Mouse (Mus musculus): ENCODE measurements around the gene Dok1. TPM values are rescaled to one million over a fixed set of nuclear protein-coding genes. Genes with fewer than 3 reads are reported as not detected.

Dok1 gene
- polyA plus RNA-seq, 1 experiment: 4.7 TPM

DNA sequence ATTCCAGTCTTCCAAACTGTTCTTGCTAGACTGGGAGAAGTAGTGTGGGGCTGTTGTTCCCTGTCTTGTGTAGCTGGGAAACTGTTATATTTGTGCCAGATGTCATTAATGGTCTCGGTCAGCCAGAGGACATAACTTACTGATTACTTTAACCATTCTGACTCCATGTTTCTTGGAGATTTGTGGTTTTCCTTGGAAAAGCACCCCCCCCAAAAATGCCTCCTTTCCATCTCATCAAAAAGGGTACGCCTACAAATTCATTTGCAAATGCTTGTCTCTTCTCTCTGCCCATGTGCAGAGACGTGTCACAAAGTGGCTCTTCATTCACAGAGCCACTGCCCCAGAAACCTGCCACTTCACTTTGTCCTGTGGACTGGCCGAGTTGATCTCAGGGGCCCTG is 8.8 kb downstream of the Dok1 start:
- Histone ChIP-seq H3K9ac (ENCODE audit: low read depth, poor library complexity, severe bottlenecking) (no peak overlapping the region), H3K9me3 (replicated peaks; ENCODE audit: control insufficient read depth, insufficient read depth, low read length, poor library complexity, severe bottlenecking) (no peaks in the 10 kb centered on the region), H3K36me3 (ENCODE audit: control insufficient read depth, insufficient read depth, low read length, poor library complexity, severe bottlenecking) (no peaks in the 10 kb centered on the region), H3K4me1 (ENCODE audit: control insufficient read depth, insufficient read depth, low read length) (no peaks in the 10 kb centered on the region), H3K27me3 (ENCODE audit: control insufficient read depth, insufficient read depth, low read length, poor library complexity, severe bottlenecking) (no peaks in the 10 kb centered on the region), H3K4me3 (ENCODE audit: low read depth, low read length) (no peak overlapping the region), H3K27ac (ENCODE audit: insufficient read depth, low read length) (no peak overlapping the region)
- TF ChIP-seq CTCF (IDR thresholded peaks at IDR 0.05; ENCODE audit: low read depth, low read length): no peak
- TF ChIP-seq POLR2A (IDR thresholded peaks at IDR 0.05; ENCODE audit: insufficient read depth, low read length): no peak

- Histone ChIP-seq H3K9ac (ENCODE audit: low read depth, poor library complexity, severe bottlenecking) (no peak overlapping the region), H3K4me1 (ENCODE audit: control insufficient read depth, insufficient read depth, low read length) (no peaks in the 10 kb centered on the region), H3K27ac (ENCODE audit: insufficient read depth, low read length) (no peak overlapping the region), H3K9me3 (replicated peaks; ENCODE audit: control insufficient read depth, insufficient read depth, low read length, poor library complexity, severe bottlenecking) (no peaks in the 10 kb centered on the region), H3K4me3 (ENCODE audit: low read depth, low read length) (no peak overlapping the region), H3K36me3 (ENCODE audit: control insufficient read depth, insufficient read depth, low read length, poor library complexity, severe bottlenecking) (no peaks in the 10 kb centered on the region), H3K27me3 (ENCODE audit: control insufficient read depth, insufficient read depth, low read length, poor library complexity, severe bottlenecking) (no peaks in the 10 kb centered on the region)
- TF ChIP-seq POLR2A (IDR thresholded peaks at IDR 0.05; ENCODE audit: insufficient read depth, low read length) (no peak), CTCF (IDR thresholded peaks at IDR 0.05; ENCODE audit: low read depth, low read length) (no peak), EP300 (IDR thresholded peaks at IDR 0.05; ENCODE audit: insufficient read depth, low read depth, low read length) (no peak)
Measured at GRCm38 (mm10) chr6:83023786-83024185, 9.5 kb downstream of the Dok1 start.

DNA sequence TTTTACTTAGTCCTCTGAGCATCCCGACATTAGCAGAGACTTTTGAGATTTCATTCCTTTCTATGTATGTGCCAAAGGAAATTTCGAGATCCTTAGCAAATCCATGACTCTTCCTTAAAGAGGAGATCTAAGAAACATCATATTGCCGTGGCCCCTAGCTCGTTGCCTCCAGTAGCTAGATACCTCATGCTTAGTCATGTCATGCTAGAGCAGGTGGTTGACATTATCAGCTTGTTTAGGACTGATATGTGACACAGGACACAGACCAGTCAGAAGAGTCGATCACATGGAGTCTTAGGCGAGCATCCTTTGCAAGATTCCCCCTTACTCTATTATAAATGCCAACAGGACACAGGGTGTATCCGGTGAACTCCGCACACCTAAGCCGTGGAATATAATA is 10.3 kb downstream of the Dok1 start:
- no peak overlapping the region for H3K27ac ChIP-seq (ENCODE audit: insufficient read depth, low read length)
- no peaks in the 10 kb centered on the region for H3K4me1 ChIP-seq (ENCODE audit: control insufficient read depth, insufficient read depth, low read length)
- H3K4me3 ChIP-seq (ENCODE audit: low read depth, low read length): no peak overlapping the region
- H3K27me3 ChIP-seq (ENCODE audit: control insufficient read depth, insufficient read depth, low read length, poor library complexity, severe bottlenecking): no peaks in the 10 kb centered on the region
- H3K36me3 ChIP-seq (ENCODE audit: control insufficient read depth, insufficient read depth, low read length, poor library complexity, severe bottlenecking): no peaks in the 10 kb centered on the region
- H3K9me3 ChIP-seq (replicated peaks; ENCODE audit: control insufficient read depth, insufficient read depth, low read length, poor library complexity, severe bottlenecking): no peaks in the 10 kb centered on the region
- no peak for TF ChIP-seq CTCF (IDR thresholded peaks at IDR 0.05; ENCODE audit: low read depth, low read length)
- TF ChIP-seq EP300 (IDR thresholded peaks at IDR 0.05; ENCODE audit: insufficient read depth, low read depth, low read length): no peak
- no peak overlapping the region for H3K9ac ChIP-seq (ENCODE audit: low read depth, poor library complexity, severe bottlenecking)

GRCm38 (mm10) chr6:83020836-83021593 is 12.3 kb downstream of the Dok1 start:
- no peaks in the 10 kb centered on the region for H3K27me3 ChIP-seq (ENCODE audit: control insufficient read depth, insufficient read depth, low read length, poor library complexity, severe bottlenecking)
- no peak overlapping the region for H3K4me3 ChIP-seq (ENCODE audit: low read depth, low read length)
- no peak for TF ChIP-seq POLR2A (IDR thresholded peaks at IDR 0.05; ENCODE audit: insufficient read depth, low read length)
- TF ChIP-seq CTCF (IDR thresholded peaks at IDR 0.05; ENCODE audit: low read depth, low read length): no peak
- H3K4me1 ChIP-seq (ENCODE audit: control insufficient read depth, insufficient read depth, low read length): no peaks in the 10 kb centered on the region
- H3K9ac ChIP-seq (ENCODE audit: low read depth, poor library complexity, severe bottlenecking): no peak overlapping the region
- no peaks in the 10 kb centered on the region for H3K9me3 ChIP-seq (replicated peaks; ENCODE audit: control insufficient read depth, insufficient read depth, low read length, poor library complexity, severe bottlenecking)
- H3K36me3 ChIP-seq (ENCODE audit: control insufficient read depth, insufficient read depth, low read length, poor library complexity, severe bottlenecking): no peaks in the 10 kb centered on the region
- no peak overlapping the region for H3K27ac ChIP-seq (ENCODE audit: insufficient read depth, low read length)

GRCm38 (mm10) chr6:83020121-83020520 is 13.2 kb downstream of the Dok1 start:
- H3K9me3 ChIP-seq (replicated peaks; ENCODE audit: control insufficient read depth, insufficient read depth, low read length, poor library complexity, severe bottlenecking): no peaks in the 10 kb centered on the region
- H3K4me3 ChIP-seq (ENCODE audit: low read depth, low read length): no peak overlapping the region
- no peaks in the 10 kb centered on the region for H3K36me3 ChIP-seq (ENCODE audit: control insufficient read depth, insufficient read depth, low read length, poor library complexity, severe bottlenecking)
- H3K27ac ChIP-seq (ENCODE audit: insufficient read depth, low read length): no peak overlapping the region
- no peaks in the 10 kb centered on the region for H3K27me3 ChIP-seq (ENCODE audit: control insufficient read depth, insufficient read depth, low read length, poor library complexity, severe bottlenecking)
- H3K9ac ChIP-seq (ENCODE audit: low read depth, poor library complexity, severe bottlenecking): no peak overlapping the region
- TF ChIP-seq CTCF (IDR thresholded peaks at IDR 0.05; ENCODE audit: low read depth, low read length) (no peak), POLR2A (IDR thresholded peaks at IDR 0.05; ENCODE audit: insufficient read depth, low read length) (no peak), EP300 (IDR thresholded peaks at IDR 0.05; ENCODE audit: insufficient read depth, low read depth, low read length) (no peak)
- H3K4me1 ChIP-seq (ENCODE audit: control insufficient read depth, insufficient read depth, low read length): no peaks in the 10 kb centered on the region

GRCm38 (mm10) chr6:83019044-83019443 is 14.2 kb downstream of the Dok1 start:
- H3K9me3 ChIP-seq (replicated peaks; ENCODE audit: control insufficient read depth, insufficient read depth, low read length, poor library complexity, severe bottlenecking): no peaks in the 10 kb centered on the region
- no peak overlapping the region for H3K4me3 ChIP-seq (ENCODE audit: low read depth, low read length)
- no peak overlapping the region for H3K9ac ChIP-seq (ENCODE audit: low read depth, poor library complexity, severe bottlenecking)
- no peaks in the 10 kb centered on the region for H3K36me3 ChIP-seq (ENCODE audit: control insufficient read depth, insufficient read depth, low read length, poor library complexity, severe bottlenecking)
- H3K4me1 ChIP-seq (ENCODE audit: control insufficient read depth, insufficient read depth, low read length): no peaks in the 10 kb centered on the region
- no peaks in the 10 kb centered on the region for H3K27me3 ChIP-seq (ENCODE audit: control insufficient read depth, insufficient read depth, low read length, poor library complexity, severe bottlenecking)
- no peak for TF ChIP-seq POLR2A (IDR thresholded peaks at IDR 0.05; ENCODE audit: insufficient read depth, low read length)
- TF ChIP-seq CTCF (IDR thresholded peaks at IDR 0.05; ENCODE audit: low read depth, low read length): no peak
- no peak for TF ChIP-seq EP300 (IDR thresholded peaks at IDR 0.05; ENCODE audit: insufficient read depth, low read depth, low read length)
- no peak overlapping the region for H3K27ac ChIP-seq (ENCODE audit: insufficient read depth, low read length)
